Mouse (Mus musculus): ENCODE measurements around the gene Padi2.

The Padi2 gene

GRCm38 (mm10) chr4:140993846-140994245 is 87.7 kb downstream of the Padi2 start:
- DNase-seq: no peak

- no peak for DNase-seq
Observed at GRCm38 (mm10) chr4:140995811-140996210, 89.7 kb downstream of the Padi2 start.

GRCm38 (mm10) chr4:140996812-140997211 is 90.7 kb downstream of the Padi2 start:
- no peak for DNase-seq

Measured in right cerebral cortex, postnatal 25 days (tissue).